In the genomic region with DNA sequence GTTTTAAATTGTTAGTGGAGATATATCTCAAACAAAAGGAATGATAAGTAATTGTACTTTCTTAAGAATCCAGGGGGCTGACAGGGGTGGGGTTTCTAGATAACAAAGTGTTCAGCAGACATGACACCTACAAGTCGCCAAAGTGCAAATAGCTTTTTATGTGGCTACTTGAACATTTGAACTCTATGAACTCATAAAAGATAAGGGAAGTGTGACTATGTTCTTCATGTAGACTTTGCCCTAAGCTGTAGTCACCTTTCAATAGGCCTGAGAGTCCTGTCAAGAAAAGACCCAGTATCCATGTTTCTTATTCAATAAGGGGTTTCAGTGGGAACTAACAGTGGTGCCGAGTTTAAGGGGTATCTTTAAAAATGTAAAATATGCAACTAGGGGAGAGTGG, we compare ENCODE assay signal across 28 mouse cellular contexts. TPM values are rescaled to one million over a fixed set of nuclear protein-coding genes. Genes with fewer than 3 reads are reported as not detected.
DNase-seq lines count a peak whose midpoint lies in the region; ATAC-seq and TF ChIP-seq lines count a peak whose summit lies in the region.
"Had no signal": no experiment of that assay in that cellular context is flagged by ENCODE, and none has a peak within 500 bp of the region (broad histone marks: within the 10 kb centered on the region; RNA-seq: fewer than 3 reads in every experiment).

No protein-coding gene starts in this region.

- no peak overlapping the region for H3K9ac ChIP-seq in liver, embryonic 12.5 days
- H3K9ac ChIP-seq in liver, embryonic 11.5 days (ENCODE audit: low read depth, low read length) = no peak overlapping the region
- H3K9ac ChIP-seq in intestine, embryonic 14.5 days (ENCODE audit: low read length) = no peak overlapping the region
- no peak overlapping the region for H3K9ac ChIP-seq in intestine, postnatal 0 days (ENCODE audit: low read depth, low read length)
- H3K9ac ChIP-seq: embryonic facial prominence, embryonic 12.5 days; embryonic facial prominence, embryonic 15.5 days; forebrain, embryonic 12.5 days; forebrain, embryonic 15.5 days; heart, embryonic 13.5 days; hindbrain, embryonic 14.5 days had no signal

- H3K27me3 ChIP-seq in liver, embryonic 12.5 days (replicated peaks) = no peaks in the 10 kb centered on the region
- H3K27me3 ChIP-seq in liver, embryonic 11.5 days (replicated peaks; ENCODE audit: control insufficient read depth, insufficient read depth, low read length) = no peaks in the 10 kb centered on the region
- H3K27me3 ChIP-seq in intestine, embryonic 14.5 days (replicated peaks; ENCODE audit: control insufficient read depth, insufficient read depth, low read length) = no peaks in the 10 kb centered on the region
- no peaks in the 10 kb centered on the region for H3K27me3 ChIP-seq in intestine, postnatal 0 days (replicated peaks; ENCODE audit: control insufficient read depth, insufficient read depth, low read length)
- H3K27me3 ChIP-seq: CH12.LX; embryonic facial prominence, embryonic 12.5 days; embryonic facial prominence, embryonic 15.5 days; forebrain, embryonic 12.5 days; forebrain, embryonic 15.5 days; heart, embryonic 13.5 days had no signal

- no peak overlapping the region for H3K4me3 ChIP-seq in liver, embryonic 12.5 days
- no peak overlapping the region for H3K4me3 ChIP-seq in liver, embryonic 11.5 days (ENCODE audit: low read depth, low read length)
- no peak overlapping the region for H3K4me3 ChIP-seq in intestine, embryonic 14.5 days (ENCODE audit: low read depth, low read length)
- H3K4me3 ChIP-seq in intestine, postnatal 0 days (ENCODE audit: low read depth, low read length) = no peak overlapping the region
- H3K4me3 ChIP-seq: embryonic facial prominence, embryonic 12.5 days; embryonic facial prominence, embryonic 15.5 days; forebrain, embryonic 12.5 days; forebrain, embryonic 15.5 days; heart, adult 2 months; heart, embryonic 10.5 days; heart, embryonic 13.5 days had no signal

- no peaks in the 10 kb centered on the region for H3K9me3 ChIP-seq in liver, embryonic 12.5 days (replicated peaks)
- no peaks in the 10 kb centered on the region for H3K9me3 ChIP-seq in liver, embryonic 11.5 days (ENCODE audit: control insufficient read depth, low read length)
- H3K9me3 ChIP-seq in intestine, embryonic 14.5 days (ENCODE audit: control insufficient read depth, low read length) = no peaks in the 10 kb centered on the region
- H3K9me3 ChIP-seq in intestine, postnatal 0 days (ENCODE audit: control insufficient read depth) = no peaks in the 10 kb centered on the region
- H3K9me3 ChIP-seq: embryonic facial prominence, embryonic 12.5 days; embryonic facial prominence, embryonic 15.5 days; forebrain, embryonic 12.5 days; forebrain, embryonic 15.5 days; G1E; heart, embryonic 10.5 days; heart, embryonic 13.5 days had no signal

- H3K4me1 ChIP-seq in liver, embryonic 12.5 days = peaks cover 64% of the 10 kb centered on the region
- H3K4me1 ChIP-seq in liver, embryonic 11.5 days (replicated peaks; ENCODE audit: control insufficient read depth, insufficient read depth, low read length) = peaks cover 9% of the 10 kb centered on the region
- no peaks in the 10 kb centered on the region for H3K4me1 ChIP-seq in intestine, embryonic 14.5 days (replicated peaks; ENCODE audit: control insufficient read depth, insufficient read depth, low read length)
- no peaks in the 10 kb centered on the region; the same call in none of the 2 replicates for H3K4me1 ChIP-seq in intestine, postnatal 0 days (replicated peaks; ENCODE audit: control insufficient read depth, insufficient read depth, low read length)
- H3K4me1 ChIP-seq: embryonic facial prominence, embryonic 12.5 days; embryonic facial prominence, embryonic 15.5 days; forebrain, embryonic 12.5 days; forebrain, embryonic 15.5 days; heart, embryonic 10.5 days had no signal

- H3K4me2 ChIP-seq in liver, embryonic 12.5 days = no peak overlapping the region
- no peak overlapping the region for H3K4me2 ChIP-seq in liver, embryonic 11.5 days
- no peak overlapping the region for H3K4me2 ChIP-seq in intestine, embryonic 14.5 days (ENCODE audit: low read length)
- no peak overlapping the region for H3K4me2 ChIP-seq in intestine, postnatal 0 days (replicated peaks; ENCODE audit: low read depth)
- H3K4me2 ChIP-seq: embryonic facial prominence, embryonic 12.5 days; embryonic facial prominence, embryonic 15.5 days; forebrain, embryonic 12.5 days; forebrain, embryonic 15.5 days; heart, embryonic 13.5 days; hindbrain, embryonic 14.5 days had no signal

- WGBS in liver, embryonic 12.5 days (ENCODE audit: insufficient replicate concordance) = 47% methylated on average over 2 of the region's 2 CpGs
- WGBS in liver, embryonic 11.5 days = 40% methylated on average over 2 of the region's 2 CpGs
- WGBS in intestine, embryonic 14.5 days = 65% methylated on average over 2 of the region's 2 CpGs
- WGBS in intestine, postnatal 0 days = 46% methylated on average over 2 of the region's 2 CpGs

- no peak for TF ChIP-seq CTCF in intestine, postnatal 0 days (IDR thresholded peaks at IDR 0.05; ENCODE audit: low read depth)

- DNase-seq in liver, embryonic 11.5 days (ENCODE audit: low spot score) = no peak
- DNase-seq in intestine, embryonic 14.5 days (ENCODE audit: low spot score) = no peak
- DNase-seq: adrenal gland, adult 2 months; adrenal gland, postnatal 14 days; B cell, adult 2 months; cerebellum, adult 11 months; cerebellum, adult 2 months; cerebellum, adult 9-11 months; cerebellum, postnatal 25 days; gastrocnemius, postnatal 10 days; gastrocnemius, postnatal 36 days; heart, adult 2 months; heart, postnatal 14 days; heart, postnatal 4 days had no signal

- no peak for ATAC-seq in liver, embryonic 12.5 days
- ATAC-seq in liver, embryonic 11.5 days (replicated peaks; ENCODE audit: low FRiP score) = no peak
- ATAC-seq in intestine, embryonic 14.5 days (replicated peaks; ENCODE audit: low FRiP score, low TSS enrichment, low read depth) = 0 out of 2 replicates have a peak, but pooled peaks have one; percentile 39
- peak; percentile 77 for ATAC-seq in intestine, postnatal 0 days
- ATAC-seq in erythroid progenitor cell, adult 5-6 weeks (replicated peaks; ENCODE audit: low FRiP score, poor library complexity, severe bottlenecking) = no peak
- no peak for ATAC-seq in megakaryocyte progenitor cell, adult 5-6 weeks (replicated peaks; ENCODE audit: poor library complexity)
- ATAC-seq: forebrain, embryonic 15.5 days; hindbrain, postnatal 0 days had no signal

- 0 out of 2 replicates have a peak overlapping the region, but pooled peaks have one; percentile 48 for H3K27ac ChIP-seq in liver, embryonic 12.5 days
- H3K27ac ChIP-seq in liver, embryonic 11.5 days (ENCODE audit: low read depth, low read length) = no peak overlapping the region; the same call in 1 of the 2 replicates
- H3K27ac ChIP-seq in intestine, embryonic 14.5 days (ENCODE audit: low read depth) = no peak overlapping the region
- peak overlapping the region; percentile 54 for H3K27ac ChIP-seq in intestine, postnatal 0 days (ENCODE audit: low read depth, low read length)
- H3K27ac ChIP-seq: embryonic facial prominence, embryonic 12.5 days; embryonic facial prominence, embryonic 15.5 days; forebrain, embryonic 12.5 days; forebrain, embryonic 15.5 days; heart, adult 2 months; heart, embryonic 10.5 days; heart, embryonic 13.5 days; hindbrain, embryonic 14.5 days; hindbrain, postnatal 0 days had no signal

- no peaks in the 10 kb centered on the region for H3K36me3 ChIP-seq in liver, embryonic 12.5 days
- no peaks in the 10 kb centered on the region for H3K36me3 ChIP-seq in liver, embryonic 11.5 days (ENCODE audit: control insufficient read depth, insufficient read depth, low read length)
- H3K36me3 ChIP-seq in intestine, embryonic 14.5 days (ENCODE audit: control insufficient read depth, insufficient read depth, low read length) = no peaks in the 10 kb centered on the region
- no peaks in the 10 kb centered on the region for H3K36me3 ChIP-seq in intestine, postnatal 0 days (ENCODE audit: control insufficient read depth, insufficient read depth)
- H3K36me3 ChIP-seq: embryonic facial prominence, embryonic 12.5 days; embryonic facial prominence, embryonic 15.5 days; forebrain, embryonic 12.5 days; forebrain, embryonic 15.5 days; G1E; heart, embryonic 10.5 days; heart, embryonic 13.5 days had no signal

RNA-seq across cellular contexts. Expression of a gene that starts 13.9 kb away (rescaled TPM):
- 61.4 and 71.0 TPM in 2 replicates for polyA plus RNA-seq in liver, embryonic 12.5 days (2016; fragmentation: Nextera tagmentation; extraction: Ambion mirVana)
- 44.9 and 45.3 TPM in 2 replicates for polyA plus RNA-seq in liver, embryonic 11.5 days (2014; fragmentation: Nextera tagmentation; extraction: Ambion mirVana)
- 53.6 and 57.7 TPM in 2 replicates for polyA plus RNA-seq in intestine, embryonic 14.5 days (2014; fragmentation: Nextera tagmentation; extraction: Ambion mirVana)
- 113 and 115 TPM in 2 replicates for polyA plus RNA-seq in intestine, postnatal 0 days (2015; fragmentation: Nextera tagmentation; extraction: Ambion mirVana)
- total RNA-seq in erythroid progenitor cell, adult 5-6 weeks (2015; ENCODE audit: low replicate concordance) = 156 and 200 TPM in 2 replicates
- 68.2 and 92.8 TPM in 2 replicates for total RNA-seq in erythroid progenitor cell, adult 5-6 weeks (2017; ENCODE audit: low replicate concordance)
- 23.4 and 34.0 TPM in 2 replicates for total RNA-seq in megakaryocyte progenitor cell, adult 5-6 weeks (2015)
- 11.2 and 18.7 TPM in 2 replicates for total RNA-seq in megakaryocyte progenitor cell, adult 5-6 weeks (2017)

Comparison
In these comparisons a context has a peak if more than half of its experiments do, and no peak if none do; other contexts are left out.
1. H3K27ac ChIP-seq: peak in liver, embryonic 12.5 days (single experiment) and intestine, postnatal 0 days (single experiment); none in liver, embryonic 11.5 days (single experiment) and intestine, embryonic 14.5 days (single experiment).
2. ATAC-seq: peak in intestine, embryonic 14.5 days (single experiment) and intestine, postnatal 0 days (single experiment); none in liver, embryonic 12.5 days (single experiment), liver, embryonic 11.5 days (single experiment), erythroid progenitor cell, adult 5-6 weeks (single experiment) and megakaryocyte progenitor cell, adult 5-6 weeks (single experiment).